Mouse (Mus musculus) layer of hippocampus, postnatal 36 days (tissue): ENCODE measurements around the gene Trmo. TPM values are rescaled to one million over a fixed set of nuclear protein-coding genes. Genes with fewer than 3 reads are reported as not detected.

Experiments used
- DNase-seq, 2 experiments: peaks; one replicate each; pipeline ENCODE4 v3.0.0; 2022
- total RNA-seq, 2 experiments: library from RNA; stranded (reverse); gene quantifications; 2 replicates each; pipeline ENCODE4 v1.2.3; 2021

Gene Trmo
- total RNA-seq, 2 experiments from 2014 or later = 4.5 to 5.0 TPM

- no peak for DNase-seq
These were observed 18.8 kb downstream of the Trmo start for GRCm38 (mm10) chr4:46370406-46370805.

GRCm38 (mm10) chr4:46369070-46369469 is 20.2 kb downstream of the Trmo start:
- DNase-seq = no peak

GRCm38 (mm10) chr4:46367487-46367959 is 21.7 kb downstream of the Trmo start:
- DNase-seq = no peak

- no peak for DNase-seq
These were observed 24.9 kb downstream of the Trmo start for GRCm38 (mm10) chr4:46364360-46364759.

GRCm38 (mm10) chr4:46361258-46361657 is 28.0 kb downstream of the Trmo start:
- no peak for DNase-seq

GRCm38 (mm10) chr4:46359539-46360253 is 29.5 kb downstream of the Trmo start:
- no peak for DNase-seq

- no peak for DNase-seq
These were observed 32.7 kb downstream of the Trmo start for GRCm38 (mm10) chr4:46356351-46357133.

- DNase-seq = no peak
These were observed 36.2 kb downstream of the Trmo start for GRCm38 (mm10) chr4:46353045-46353444.

- DNase-seq = no peak
These were observed 39.7 kb downstream of the Trmo start for GRCm38 (mm10) chr4:46349530-46349929.

- DNase-seq = no peak
These were observed 40.3 kb downstream of the Trmo start for GRCm38 (mm10) chr4:46348897-46349296.

GRCm38 (mm10) chr4:46347580-46348515 is 41.4 kb downstream of the Trmo start:
- no peak for DNase-seq

- no peak for DNase-seq
These were observed 42.1 kb downstream of the Trmo start for GRCm38 (mm10) chr4:46347141-46347540.

- no peak for DNase-seq
These were observed 43.0 kb downstream of the Trmo start for GRCm38 (mm10) chr4:46346221-46346620.

- DNase-seq = no peak
These were observed 43.5 kb downstream of the Trmo start for GRCm38 (mm10) chr4:46345773-46346100.

- no peak for DNase-seq
These were observed 44.0 kb downstream of the Trmo start for GRCm38 (mm10) chr4:46345056-46345772.

- no peak for DNase-seq
These were observed 44.9 kb downstream of the Trmo start for GRCm38 (mm10) chr4:46344288-46344687.

GRCm38 (mm10) chr4:46343596-46344260 is 45.5 kb downstream of the Trmo start, which contains the start of gene Foxe1:
Foxe1 (plus strand) TSS chr4:46343609.
- no peak for DNase-seq

GRCm38 (mm10) chr4:46342711-46343286 is 46.4 kb downstream of the Trmo start:
- DNase-seq = no peak

- DNase-seq = no peak
These were observed 47.2 kb downstream of the Trmo start for GRCm38 (mm10) chr4:46341831-46342680.

- no peak for DNase-seq
These were observed 49.7 kb downstream of the Trmo start for GRCm38 (mm10) chr4:46339584-46339983.
